Mouse (Mus musculus) hindbrain, postnatal 0 days (tissue): Measurements from ENCODE around the gene H1f0. TPM values are rescaled to one million over a fixed set of nuclear protein-coding genes. Genes with fewer than 3 reads are reported as not detected.
"Not testable (repeated sequence)": the region's sequence is repeated elsewhere in the genome, so short reads cannot be mapped to it uniquely, and the experiment has no call there.

Source experiments
- ATAC-seq: fragments of 200-750 bp; cut with Nextera tagmentation; 2 replicates; pipeline ENCODE4 v1.8.0; 2017; ENCODE audit warnings: mild to moderate bottlenecking, moderate TSS enrichment, moderate library complexity
- DNase-seq: peaks from one replicate; pipeline ENCODE4 v3.0.0-alpha.2; 2015; ENCODE audit warnings: low spot score
- H3K27ac ChIP-seq: fragments of 300-500 bp; sonication (generic); 2 replicates; pipeline ENCODE4 v1.5.1; 2014; ENCODE audit warnings: mild to moderate bottlenecking
- H3K27me3 ChIP-seq: fragments of 300-500 bp; sonication (generic); 2 replicates; pipeline ENCODE4 v1.6.1; 2014; ENCODE audit warnings: low read length, mixed read lengths; ENCODE audit not compliant: insufficient read depth
- H3K36me3 ChIP-seq: fragments of 300-500 bp; sonication (generic); 2 replicates; pipeline ENCODE4 v1.6.1; 2014; ENCODE audit warnings: low read length, mixed read lengths; ENCODE audit not compliant: insufficient read depth
- H3K4me1 ChIP-seq: fragments of 300-500 bp; sonication (generic); 2 replicates; pipeline ENCODE4 v1.6.1; 2014; ENCODE audit warnings: antibody characterized with exemption, low read length, mixed read lengths; ENCODE audit not compliant: insufficient read depth
- H3K4me2 ChIP-seq: fragments of 300-500 bp; sonication (generic); 2 replicates; pipeline ENCODE4 v1.6.1; 2014; ENCODE audit warnings: low read depth, mild to moderate bottlenecking, low read length, moderate library complexity, mixed read lengths
- H3K4me3 ChIP-seq: fragments of 300-500 bp; sonication (generic); 2 replicates; pipeline ENCODE4 v1.5.1; 2014; ENCODE audit warnings: low read length
- H3K9ac ChIP-seq: fragments of 300-500 bp; sonication (generic); replicated peaks from 2 replicates; pipeline ENCODE4 v1.6.1; 2014; ENCODE audit warnings: mild to moderate bottlenecking, low read length, moderate library complexity, mixed read lengths
- H3K9me3 ChIP-seq: fragments of 300-500 bp; sonication (generic); 2 replicates; pipeline ENCODE4 v1.6.1; 2016; ENCODE audit warnings: low read length, mixed read lengths
- CTCF ChIP-seq: IDR thresholded peaks from 2 replicates; pipeline ENCODE4 v1.5.1; 2016; ENCODE audit warnings: antibody characterized with exemption, control low read depth, low read depth
- WGBS: fragments of 180-500 bp; shearing (Covaris S2); extraction: QIAGEN DNeasy Blood & Tissue Kit; methylation state at CpG from one replicate; pipeline ENCODE4 v1.1.7; 2014; 5-methylcytosine and 5-hydroxymethylcytosine counted together
- polyA plus RNA-seq: library from polyadenylated mRNA; unstranded; fragments of >200 nt; fragmentation: Nextera tagmentation; extraction: Ambion mirVana; gene quantifications from 2 replicates; pipeline ENCODE4 v1.2.1, GENCODE M21; 2015
- total RNA-seq: library from RNA; depleted of rRNA; stranded (reverse); fragments of >200 nt; gene quantifications from 2 replicates; pipeline ENCODE4 v1.2.3, GENCODE M21; 2014

Gene H1f0
- total and polyA plus RNA-seq, 2 experiments from 2014 or later: 211 to 259 TPM

DNA sequence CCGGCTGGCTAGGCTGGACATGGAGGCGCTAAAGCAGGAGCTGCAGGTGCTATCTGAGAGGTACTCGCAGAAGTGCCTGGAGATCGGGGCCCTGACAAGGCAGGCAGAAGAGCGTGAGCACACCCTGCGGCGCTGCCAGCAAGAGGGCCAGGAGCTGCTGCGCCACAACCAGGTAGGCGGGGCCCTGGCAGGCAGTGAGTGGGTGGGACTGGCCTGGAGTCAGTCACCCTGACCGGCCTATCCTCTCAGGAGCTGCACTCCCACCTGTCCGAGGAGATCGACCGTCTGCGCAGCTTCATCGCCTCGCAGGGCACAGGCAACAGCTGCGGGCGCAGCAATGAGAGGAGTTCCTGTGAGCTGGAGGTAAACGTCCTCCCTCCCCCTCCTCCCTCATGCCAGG lies 26.2 kb upstream of the H1f0 start:
- Histone ChIP-seq H3K27ac (no peak overlapping the region), H3K36me3 (peaks cover 11% of the 10 kb centered on the region; the same call in 1 of the 2 replicates), H3K4me1 (no peaks in the 10 kb centered on the region), H3K9me3 (no peaks in the 10 kb centered on the region), H3K9ac (no peak overlapping the region), H3K27me3 (no peaks in the 10 kb centered on the region), H3K4me2 (no peak overlapping the region), H3K4me3 (no peak overlapping the region)
- ATAC-seq (no peak), DNase-seq (no peak)
- WGBS: 51% methylated on average over 19 of the region's 19 CpGs
- TF ChIP-seq CTCF: no peak

DNA sequence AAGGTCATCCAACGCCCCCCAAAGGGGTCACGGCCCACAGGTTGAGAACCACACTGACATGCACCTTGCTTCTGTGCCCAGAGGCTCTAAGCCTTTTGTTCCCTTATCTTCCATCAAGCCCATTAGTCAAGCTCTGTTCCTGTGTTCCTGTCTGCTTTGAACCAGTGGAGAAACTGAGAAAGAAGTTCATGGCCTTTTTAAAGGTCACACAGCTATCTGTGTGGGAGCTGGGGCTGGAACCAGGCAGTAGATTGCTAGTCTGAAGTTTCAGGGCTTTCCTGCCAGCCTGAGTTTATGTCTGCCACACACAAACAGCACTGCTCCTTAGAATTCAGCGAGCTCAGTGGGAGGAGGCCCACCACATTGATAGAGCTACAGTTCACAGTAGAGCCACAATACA lies 25.2 kb upstream of the H1f0 start:
- Histone ChIP-seq H3K9me3 (no peaks in the 10 kb centered on the region), H3K27me3 (no peaks in the 10 kb centered on the region), H3K4me1 (no peaks in the 10 kb centered on the region), H3K27ac (no peak overlapping the region), H3K36me3 (peaks cover 11% of the 10 kb centered on the region; the same call in 1 of the 2 replicates), H3K9ac (no peak overlapping the region), H3K4me3 (no peak overlapping the region), H3K4me2 (no peak overlapping the region)
- 85% methylated on average over 3 of the region's 3 CpGs for WGBS
- ATAC-seq (no peak), DNase-seq (no peak)
- TF ChIP-seq CTCF: no peak

DNA sequence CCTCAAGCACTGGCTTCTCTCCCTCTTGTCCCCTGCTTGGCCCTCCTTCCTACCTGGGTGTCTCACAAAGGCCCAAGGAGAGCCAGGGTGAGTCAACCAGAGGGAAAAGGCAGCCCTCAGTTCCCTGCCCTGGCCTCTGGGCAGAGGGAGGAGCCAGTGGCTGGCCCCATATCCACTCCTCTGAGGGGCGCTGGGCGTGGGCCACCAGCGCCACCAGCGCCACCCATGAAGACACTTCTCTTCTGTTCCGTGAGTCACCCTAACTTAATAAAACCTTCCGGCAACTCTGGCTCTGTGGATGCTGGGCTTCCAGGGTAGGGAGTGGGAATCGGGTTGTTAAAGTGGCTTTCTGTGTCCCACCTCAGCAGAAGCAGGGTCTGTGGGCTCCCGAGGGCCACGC lies 22.7 kb upstream of the H1f0 start:
- Histone ChIP-seq H3K9me3 (no peaks in the 10 kb centered on the region), H3K27me3 (no peaks in the 10 kb centered on the region), H3K4me1 (no peaks in the 10 kb centered on the region), H3K9ac (no peak overlapping the region), H3K4me3 (no peak overlapping the region), H3K4me2 (no peak overlapping the region), H3K36me3 (peaks cover 11% of the 10 kb centered on the region; the same call in 1 of the 2 replicates), H3K27ac (no peak overlapping the region)
- ATAC-seq: no peak
- 86% methylated on average over 9 of the region's 9 CpGs for WGBS
- DNase-seq: no peak
- no peak for TF ChIP-seq CTCF

DNA sequence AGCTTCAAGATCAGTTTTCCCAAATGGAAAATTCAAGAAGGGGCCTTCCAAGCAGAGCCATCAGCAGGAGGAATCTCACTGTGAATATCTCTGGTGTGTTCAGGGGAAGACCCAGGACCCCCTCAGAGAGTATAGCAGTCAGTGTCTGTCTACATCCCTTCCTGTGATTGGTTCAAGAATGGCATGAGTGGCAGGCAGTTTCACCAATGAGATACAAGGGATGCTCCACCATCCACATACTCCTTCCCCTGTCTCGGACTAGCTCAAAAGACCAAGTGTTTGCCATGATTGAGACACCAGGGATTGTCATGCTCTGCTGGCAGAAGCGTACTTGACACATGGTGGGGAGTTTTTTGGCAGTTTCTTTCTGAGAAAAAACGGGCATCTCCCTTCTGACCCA lies 21.6 kb upstream of the H1f0 start:
- ATAC-seq: peak; percentile 64

DNA sequence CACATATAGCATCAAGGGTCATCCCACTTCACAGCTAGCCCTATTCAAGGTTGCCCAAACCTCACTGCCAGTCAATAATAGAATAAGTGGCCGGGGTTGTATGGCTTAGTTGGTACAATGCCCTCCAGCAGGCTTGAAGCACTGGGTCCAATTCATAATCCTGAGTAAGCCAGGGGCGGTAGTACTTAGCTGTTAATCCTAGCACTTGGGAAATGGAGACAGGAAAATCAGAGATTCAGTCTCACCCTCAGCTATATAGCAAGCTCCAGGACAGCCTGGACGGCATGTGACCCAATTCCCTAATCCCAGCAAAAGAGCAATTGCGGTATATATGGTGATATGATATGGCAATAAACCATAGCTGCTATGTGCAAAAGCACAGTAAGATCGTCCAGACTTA lies 21.2 kb upstream of the H1f0 start:
- H3K4me2 ChIP-seq: no peak overlapping the region
- no peaks in the 10 kb centered on the region for H3K4me1 ChIP-seq
- H3K27me3 ChIP-seq: no peaks in the 10 kb centered on the region
- DNase-seq (no peak), ATAC-seq (no peak)
- no peak for TF ChIP-seq CTCF
- H3K9me3 ChIP-seq: no peaks in the 10 kb centered on the region
- peaks cover 11% of the 10 kb centered on the region; the same call in 1 of the 2 replicates for H3K36me3 ChIP-seq
- no peak overlapping the region for H3K9ac ChIP-seq
- H3K27ac ChIP-seq: no peak overlapping the region
- 88% methylated on average over 5 of the region's 5 CpGs for WGBS
- H3K4me3 ChIP-seq: no peak overlapping the region

More for the DNA sequence above, 21.6 kb upstream of the H1f0 start:
- WGBS: 58% methylated on average over 3 of the region's 3 CpGs
- Histone ChIP-seq H3K4me3 (no peak overlapping the region), H3K27ac (no peak overlapping the region), H3K9ac (no peak overlapping the region), H3K4me2 (no peak overlapping the region), H3K9me3 (no peaks in the 10 kb centered on the region), H3K27me3 (no peaks in the 10 kb centered on the region), H3K36me3 (peaks cover 11% of the 10 kb centered on the region; the same call in 1 of the 2 replicates), H3K4me1 (no peaks in the 10 kb centered on the region)
- no peak for TF ChIP-seq CTCF
- DNase-seq: peak; percentile 60

DNA sequence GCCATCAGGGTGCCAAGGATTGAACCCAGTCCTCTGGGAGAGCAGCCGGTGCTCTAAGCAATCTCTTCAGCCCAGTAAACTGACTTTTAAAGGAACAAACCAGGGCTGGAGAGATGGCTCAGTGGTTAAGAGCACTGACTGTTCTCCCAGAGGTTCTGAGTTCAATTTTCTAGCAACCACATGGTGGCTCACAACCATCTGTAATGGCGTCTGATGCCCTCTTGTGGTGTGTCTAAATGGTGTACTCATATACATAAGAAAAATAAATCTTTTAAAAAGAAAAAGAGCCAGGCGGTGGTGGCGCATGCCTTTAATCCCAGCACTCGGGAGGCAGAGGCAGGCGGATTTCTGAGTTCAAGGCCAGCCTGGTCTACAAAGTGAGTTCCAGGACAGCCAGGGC lies 20.4 kb upstream of the H1f0 start:
- H3K27me3 ChIP-seq, H3K4me1 ChIP-seq, H3K9me3 ChIP-seq, H3K4me3 ChIP-seq, DNase-seq, H3K4me2 ChIP-seq, H3K27ac ChIP-seq, H3K9ac ChIP-seq, ATAC-seq: not testable (repeated sequence)
- H3K36me3 ChIP-seq: peaks cover 11% of the 10 kb centered on the region; the same call in 1 of the 2 replicates
- WGBS: 86% methylated on average over 6 of the region's 6 CpGs

DNA sequence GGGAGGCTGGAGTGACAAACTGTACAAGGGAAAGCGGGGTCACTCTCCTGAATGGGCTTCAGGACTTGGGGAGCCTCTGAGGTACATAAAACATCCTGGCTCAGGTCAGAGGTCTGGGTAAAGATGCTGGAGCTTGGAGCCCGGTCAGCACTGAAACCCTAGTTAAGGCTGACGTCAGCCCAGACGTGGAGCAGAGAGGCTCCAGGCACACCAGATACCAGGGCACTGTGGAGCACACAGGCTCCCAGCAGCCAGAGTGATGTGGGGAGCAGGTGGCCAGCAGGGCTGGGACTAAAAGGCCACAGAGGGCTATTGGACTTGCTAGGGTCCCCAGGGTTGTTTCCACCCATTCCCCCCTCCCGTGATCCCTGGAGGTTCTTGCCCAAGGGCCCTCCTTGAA lies 18.5 kb upstream of the H1f0 start:
- DNase-seq (no peak), ATAC-seq (no peak)
- WGBS: 71% methylated on average over 5 of the region's 5 CpGs
- no peaks in the 10 kb centered on the region for H3K4me1 ChIP-seq
- no peaks in the 10 kb centered on the region for H3K27me3 ChIP-seq
- no peak for TF ChIP-seq CTCF
- H3K9me3 ChIP-seq: no peaks in the 10 kb centered on the region
- peaks cover 4% of the 10 kb centered on the region; the same call in 1 of the 2 replicates for H3K36me3 ChIP-seq
- H3K4me2 ChIP-seq: no peak overlapping the region
- H3K27ac ChIP-seq: no peak overlapping the region
- no peak overlapping the region for H3K9ac ChIP-seq
- no peak overlapping the region for H3K4me3 ChIP-seq
